Mouse (Mus musculus): ENCODE results near the gene Zfp784. TPM values are rescaled to one million over a fixed set of nuclear protein-coding genes. Genes with fewer than 3 reads are reported as not detected.
A peak's percentile ranks its signal among the peaks of the same experiment; 100 is the strongest.

The Zfp784 gene
- total and polyA plus RNA-seq, 3 experiments = 0.96 to 2.9 TPM; not detected in 1

DNA sequence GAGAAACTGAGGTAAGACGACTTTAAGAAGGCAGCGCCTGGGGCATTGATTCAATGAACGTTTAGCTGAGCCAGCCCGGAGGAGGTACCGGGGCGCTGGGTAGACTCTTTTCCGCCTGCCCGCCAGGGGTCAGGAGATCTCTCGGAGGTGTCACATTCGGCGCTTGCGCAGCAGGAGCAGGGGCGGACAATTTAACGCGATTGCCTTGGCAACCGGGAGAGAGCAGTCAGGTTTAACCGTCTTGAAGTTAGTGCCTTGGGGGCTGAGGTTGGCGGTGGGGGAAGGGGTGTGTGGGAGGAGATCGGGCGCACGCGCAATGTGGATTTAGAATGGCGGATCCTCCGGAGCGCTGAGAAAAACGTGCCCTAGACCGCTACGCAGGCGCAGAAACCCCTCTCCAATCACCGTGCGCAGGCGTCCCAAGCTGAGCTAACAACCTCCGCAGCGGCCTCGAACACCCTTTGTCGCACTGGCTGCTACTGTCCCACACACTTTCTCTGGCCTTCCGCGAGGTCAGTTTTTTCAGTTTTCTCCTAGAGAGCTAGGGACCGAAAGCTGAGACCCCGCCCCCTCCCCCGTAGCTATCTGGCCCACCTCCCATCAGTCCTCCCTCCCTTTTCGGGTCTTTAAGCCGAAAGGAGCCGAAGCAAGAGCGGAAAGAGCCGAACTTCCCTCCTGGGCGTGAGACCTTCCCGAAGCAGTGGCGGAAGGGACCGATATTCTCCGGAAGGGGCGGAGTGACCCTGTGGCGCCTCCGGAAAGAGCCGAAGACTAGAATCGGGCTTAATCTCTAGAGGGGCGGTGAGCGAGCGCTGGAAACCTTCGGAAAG, 22.9 kb upstream of the Zfp784 start (continued):
- TF ChIP-seq MAZ (IDR thresholded peaks at IDR 0.05; ENCODE audit: low read depth, low read length) = peak; percentile 84
- peak; percentile 63 to 76 for TF ChIP-seq POLR2A (IDR thresholded peaks at IDR 0.05; ENCODE audit: control insufficient read depth in 1 of 2, insufficient read depth in 1 of 2, low read depth in 1 of 2, low read length in 2 of 2, poor library complexity in 1 of 2)
- TF ChIP-seq BHLHE40 (IDR thresholded peaks at IDR 0.05; ENCODE audit: borderline replicate concordance, low read depth, low read length) = peak; percentile 74
- TF ChIP-seq GABPA (IDR thresholded peaks at IDR 0.05; ENCODE audit: low read depth, low read length) = no peak

DNA sequence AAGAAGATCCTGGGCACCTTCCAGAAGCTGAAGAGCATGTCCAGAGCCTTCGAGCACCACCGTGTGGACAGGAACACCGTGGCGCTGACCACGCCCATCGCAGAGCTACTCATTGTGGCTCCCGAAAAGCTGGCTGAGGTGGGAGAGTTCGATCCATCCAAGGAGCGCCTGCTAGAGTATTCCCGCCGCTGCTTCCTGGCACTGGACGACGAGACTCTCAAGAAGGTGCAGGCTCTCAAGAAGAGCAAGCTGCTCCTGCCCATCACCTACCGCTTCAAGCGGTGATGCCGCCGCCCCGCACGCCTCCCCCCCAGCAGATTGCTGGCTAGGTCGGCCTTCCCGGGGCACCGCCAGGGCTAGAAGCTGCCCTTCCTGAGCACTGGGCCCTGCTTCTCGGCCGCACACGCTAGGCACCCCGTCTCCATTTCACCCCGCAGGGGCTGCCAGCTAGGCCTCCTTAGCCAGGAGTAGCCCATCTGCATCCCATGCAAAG, 22.0 kb upstream of the Zfp784 start:
- H3K9me3 ChIP-seq (replicated peaks; ENCODE audit: insufficient read depth, low read length) = no peaks in the 10 kb centered on the region
- H3K27me3 ChIP-seq (ENCODE audit: control insufficient read depth in 1 of 2, insufficient read depth in 2 of 2, low read length in 2 of 2) = no peaks in the 10 kb centered on the region
- peak overlapping the region; percentile 90 for H3K9ac ChIP-seq (ENCODE audit: control insufficient read depth, low read depth, low read length, poor library complexity, severe bottlenecking)
- TF ChIP-seq TCF12 (IDR thresholded peaks at IDR 0.05; ENCODE audit: low read depth, low read length) = 0 out of 2 replicates have a peak, but pooled peaks have one; percentile 14
- TF ChIP-seq CHD1 (IDR thresholded peaks at IDR 0.05; ENCODE audit: low read depth, low read length) = no peak; the same call in 1 of the 2 replicates
- TF ChIP-seq USF1 (IDR thresholded peaks at IDR 0.05; ENCODE audit: low read depth, low read length) = no peak
- no peak for TF ChIP-seq NRF1 (IDR thresholded peaks at IDR 0.05; ENCODE audit: insufficient read depth, low read depth, low read length, poor library complexity, severe bottlenecking)
- TF ChIP-seq SMC3 (IDR thresholded peaks at IDR 0.05; ENCODE audit: low read depth, low read length) = peak; percentile 66
- peak; percentile 63 for TF ChIP-seq RAD21 (IDR thresholded peaks at IDR 0.05; ENCODE audit: low read depth, low read length)
- peak; percentile 47 for TF ChIP-seq NELFE (IDR thresholded peaks at IDR 0.05; ENCODE audit: low read depth, low read length)
- peak; percentile 36 to 72 (median 69); a peak in 5 of 6 replicates for TF ChIP-seq CTCF (IDR thresholded peaks at IDR 0.05 in 2 of 3, conservative IDR thresholded peaks at IDR 0.05 in 1 of 3; ENCODE audit: control insufficient read depth in 1 of 3, insufficient read depth in 1 of 3, low read depth in 2 of 3, low read length in 3 of 3, poor library complexity in 1 of 3, severe bottlenecking in 1 of 3)
- TF ChIP-seq SIN3A (IDR thresholded peaks at IDR 0.05; ENCODE audit: low read length) = peak; percentile 59
- no peak for TF ChIP-seq TAL1 (IDR thresholded peaks at IDR 0.05; ENCODE audit: low read length)
- TF ChIP-seq HCFC1 (IDR thresholded peaks at IDR 0.05; ENCODE audit: low read depth, low read length) = peak; percentile 58; the same call in 1 of the 2 replicates
- TF ChIP-seq ZC3H11A (IDR thresholded peaks at IDR 0.05; ENCODE audit: low read depth, low read length) = peak; percentile 46
- peak; percentile 89 for DNase-seq (ENCODE audit: low read depth, low spot score)
- H3K27ac ChIP-seq (ENCODE audit: control insufficient read depth, low read depth, low read length) = peak overlapping the region; percentile 99
- peaks cover 34% of the 10 kb centered on the region for H3K79me2 ChIP-seq (ENCODE audit: control insufficient read depth, insufficient read depth, low read length, poor library complexity)
- peaks cover 4 to 15% of the 10 kb centered on the region in 2 experiments; a peak in 3 of 4 replicates for H3K36me3 ChIP-seq (ENCODE audit: control insufficient read depth in 1 of 2, insufficient read depth in 2 of 2, low read length in 2 of 2)
- peaks cover 2 to 15% of the 10 kb centered on the region in 2 experiments; a peak in 3 of 4 replicates for H3K4me1 ChIP-seq (ENCODE audit: control insufficient read depth in 1 of 2, insufficient read depth in 2 of 2, low read length in 2 of 2)
- peak overlapping the region; percentile 62 to 70 for H3K4me3 ChIP-seq (ENCODE audit: control insufficient read depth in 1 of 2, insufficient read depth in 1 of 2, low read depth in 2 of 2, low read length in 2 of 2)

DNA sequence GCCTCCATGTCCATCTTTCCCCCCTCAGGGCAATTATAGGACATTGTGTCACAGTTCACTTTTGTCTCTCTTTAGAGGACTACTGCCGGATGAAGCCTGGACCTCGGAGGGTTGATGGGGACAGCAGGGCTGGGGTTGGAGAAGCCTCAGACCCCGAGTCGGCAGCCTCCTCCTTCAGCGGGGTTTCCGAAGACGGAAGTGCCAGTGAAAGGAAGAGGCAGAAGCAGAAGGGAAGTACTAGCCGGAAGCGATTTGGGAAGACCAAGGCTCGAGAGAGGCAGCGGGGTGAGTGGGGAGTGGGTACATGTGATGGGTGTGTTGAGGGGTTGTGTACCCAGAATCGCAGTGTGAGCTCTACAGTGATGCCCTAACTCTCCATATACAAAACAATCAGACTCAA, 21.2 kb upstream of the Zfp784 start:
- Histone ChIP-seq H3K79me2 (ENCODE audit: control insufficient read depth, insufficient read depth, low read length, poor library complexity) (peaks cover 27% of the 10 kb centered on the region), H3K36me3 (ENCODE audit: control insufficient read depth in 1 of 2, insufficient read depth in 2 of 2, low read length in 2 of 2) (peaks cover 4 to 9% of the 10 kb centered on the region in 2 experiments; a peak in 3 of 4 replicates), H3K4me1 (ENCODE audit: control insufficient read depth in 1 of 2, insufficient read depth in 2 of 2, low read length in 2 of 2) (peaks cover 2 to 9% of the 10 kb centered on the region in 2 experiments; a peak in 2 of 4 replicates), H3K9ac (ENCODE audit: control insufficient read depth, low read depth, low read length, poor library complexity, severe bottlenecking) (peak overlapping the region; percentile 90; the same call in 1 of the 2 replicates), H3K4me3 (ENCODE audit: control insufficient read depth in 1 of 2, insufficient read depth in 1 of 2, low read depth in 2 of 2, low read length in 2 of 2) (no peak overlapping the region), H3K9me3 (replicated peaks; ENCODE audit: insufficient read depth, low read length) (no peaks in the 10 kb centered on the region), H3K27me3 (ENCODE audit: control insufficient read depth in 1 of 2, insufficient read depth in 2 of 2, low read length in 2 of 2) (no peaks in the 10 kb centered on the region), H3K27ac (ENCODE audit: control insufficient read depth, low read depth, low read length) (no peak overlapping the region)
- DNase-seq (ENCODE audit: low read depth, low spot score) = no peak
- TF ChIP-seq USF2 (IDR thresholded peaks at IDR 0.05; ENCODE audit: borderline replicate concordance in 1 of 2, insufficient read depth in 1 of 2, low read depth in 1 of 2, low read length in 2 of 2) (no peak), MEF2A (IDR thresholded peaks at IDR 0.05; ENCODE audit: extremely low read depth, insufficient replicate concordance, low read depth, low read length, poor library complexity, severe bottlenecking) (no peak), MAZ (IDR thresholded peaks at IDR 0.05; ENCODE audit: low read depth, low read length) (no peak), CHD1 (IDR thresholded peaks at IDR 0.05; ENCODE audit: low read depth, low read length) (no peak)
